Mouse (Mus musculus) megakaryocyte, embryonic 14.5 days (primary cell): ENCODE data around the gene Gm21985.

ENCODE experiments used
- FLI1 ChIP-seq: IDR thresholded peaks from 2 replicates; pipeline ENCODE4 v1.6.1; 2012; ENCODE audit warnings: low read length, inconsistent platforms, mixed read lengths
- GATA1 ChIP-seq: IDR thresholded peaks from 3 replicates; pipeline ENCODE4 v1.6.1; 2012; ENCODE audit warnings: mixed read lengths, low read length, inconsistent platforms, borderline replicate concordance

DNA sequence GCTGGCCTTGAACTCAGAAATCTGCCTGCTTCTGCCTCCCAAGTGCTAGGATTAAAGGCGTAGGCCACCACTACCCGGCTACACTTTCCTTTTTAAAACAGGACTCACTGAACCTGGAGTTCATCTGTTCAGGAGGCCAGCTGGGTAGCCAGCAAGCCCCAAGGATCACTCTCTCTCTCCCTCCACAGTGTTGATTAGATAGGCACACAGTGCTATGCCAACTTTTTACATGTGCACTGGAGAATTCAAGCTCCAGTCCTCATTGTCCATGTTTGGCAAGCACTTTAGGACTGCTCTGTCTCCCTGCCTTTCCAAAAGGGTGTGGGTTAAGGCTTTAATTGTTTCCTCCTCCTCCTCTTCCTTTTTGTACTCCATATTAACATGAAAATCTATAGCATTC is 3.9 kb downstream of the Gm21985 start:
- no peak for TF ChIP-seq GATA1
- no peak for TF ChIP-seq FLI1
